Mouse (Mus musculus): ENCODE results near the gene Zc3h4.
"Not testable (repeated sequence)": the region's sequence is repeated elsewhere in the genome, so short reads cannot be mapped to it uniquely, and the experiment has no call there.

Zc3h4 gene

DNA sequence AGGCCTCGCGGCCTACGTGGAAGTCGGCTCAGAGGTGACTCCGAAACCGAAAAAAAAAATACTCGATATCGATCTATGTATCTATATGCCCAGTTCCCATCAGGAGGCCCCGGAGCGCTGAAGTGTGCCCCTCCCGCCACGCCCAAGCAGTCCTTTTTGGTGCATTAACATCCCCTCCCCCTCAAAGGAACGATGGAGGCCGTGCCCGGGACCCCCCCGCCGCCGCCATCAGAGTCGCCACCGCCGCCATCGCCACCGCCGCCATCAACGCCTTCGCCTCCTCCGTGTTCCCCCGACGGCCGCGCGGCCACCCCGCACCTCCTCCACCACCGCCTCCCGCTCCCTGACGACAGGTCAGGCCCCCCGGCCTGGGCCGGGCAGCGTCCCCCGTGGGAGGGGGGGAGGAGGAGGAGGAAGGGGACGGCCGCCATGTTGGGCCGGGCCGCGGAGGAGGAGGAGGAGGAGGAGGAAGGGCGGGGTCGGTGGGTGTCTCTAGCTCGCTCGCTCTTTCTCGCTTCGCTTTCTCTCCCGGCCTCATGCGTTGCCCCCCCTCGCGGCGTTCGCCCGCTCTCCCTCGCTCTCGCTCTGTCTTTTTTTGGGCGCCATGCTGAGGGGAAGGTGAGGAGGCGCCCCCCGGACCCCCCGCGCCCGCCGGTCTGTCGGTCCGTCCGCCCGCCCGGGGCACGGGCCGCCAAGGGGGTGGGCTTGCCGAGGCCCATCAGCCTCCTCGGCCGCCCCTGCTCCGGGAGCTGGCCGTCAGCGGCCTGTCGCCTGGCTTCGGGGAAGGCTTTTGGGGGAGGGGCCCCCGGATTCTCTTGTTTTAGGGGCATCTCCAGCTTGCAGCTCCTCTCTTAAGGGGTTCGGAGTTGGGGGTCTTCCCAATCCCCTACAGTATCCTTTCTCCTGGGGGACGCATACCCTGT lies at the start of gene Zc3h4:
Zc3h4 (plus strand) TSS at position 222 of the 923 bp plus-strand sequence.
- peak; percentile 92 to 93 for DNase-seq

DNA sequence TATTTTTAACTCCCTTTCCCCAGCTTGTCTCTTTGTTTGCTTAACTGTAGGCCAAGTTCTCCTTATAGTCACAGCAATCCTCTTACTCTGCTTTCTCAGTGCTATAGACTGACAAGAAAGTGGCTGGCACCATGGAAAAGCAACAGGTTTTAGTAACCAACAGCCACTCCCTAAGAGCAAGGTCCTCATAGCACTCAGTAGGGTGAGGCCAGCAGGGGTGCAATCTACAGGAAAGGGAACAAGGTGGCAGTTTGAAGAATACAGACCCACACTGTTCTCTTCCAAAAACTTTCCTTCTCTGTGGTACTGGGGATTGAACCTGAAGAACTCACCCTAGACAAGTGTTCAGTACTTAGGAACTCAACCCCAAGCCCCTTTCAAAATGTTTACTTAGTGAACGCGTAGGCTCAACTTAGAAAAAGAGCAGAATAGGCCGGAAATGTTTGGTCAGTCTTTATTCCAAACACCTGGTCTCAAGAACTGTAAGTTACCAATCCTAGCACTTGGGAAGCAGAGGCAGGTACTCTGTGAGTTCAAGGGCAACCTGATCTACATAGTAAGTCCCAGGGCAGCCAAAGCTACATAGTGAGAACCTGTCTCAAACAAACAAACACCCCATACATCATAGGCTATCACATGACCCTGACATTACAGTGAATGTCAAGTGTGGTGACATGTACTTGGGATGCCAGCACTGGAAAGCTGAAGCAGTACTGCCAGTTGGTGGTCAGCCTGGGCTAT lies 44.7 kb upstream of the Zc3h4 start:
- DNase-seq = no peak

DNA sequence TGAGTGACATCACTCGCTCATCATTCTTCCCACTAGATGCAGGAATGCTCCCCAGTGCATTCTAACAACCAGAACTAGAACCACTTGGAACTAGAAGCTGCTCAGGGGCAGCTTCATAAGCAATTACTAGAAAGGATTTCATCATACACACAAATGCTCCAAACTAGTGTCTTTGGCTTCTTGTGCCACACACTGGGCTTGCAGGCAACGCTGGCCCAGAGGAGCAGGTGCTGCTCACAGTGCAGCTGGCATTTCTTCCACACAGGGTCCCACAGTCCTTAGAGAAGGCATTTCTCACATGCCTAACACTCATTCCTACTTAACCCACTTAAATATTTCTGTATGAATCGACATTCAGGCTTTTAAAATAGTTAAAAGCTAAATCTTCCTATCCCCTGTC lies 43.1 kb upstream of the Zc3h4 start:
- no peak for DNase-seq

DNA sequence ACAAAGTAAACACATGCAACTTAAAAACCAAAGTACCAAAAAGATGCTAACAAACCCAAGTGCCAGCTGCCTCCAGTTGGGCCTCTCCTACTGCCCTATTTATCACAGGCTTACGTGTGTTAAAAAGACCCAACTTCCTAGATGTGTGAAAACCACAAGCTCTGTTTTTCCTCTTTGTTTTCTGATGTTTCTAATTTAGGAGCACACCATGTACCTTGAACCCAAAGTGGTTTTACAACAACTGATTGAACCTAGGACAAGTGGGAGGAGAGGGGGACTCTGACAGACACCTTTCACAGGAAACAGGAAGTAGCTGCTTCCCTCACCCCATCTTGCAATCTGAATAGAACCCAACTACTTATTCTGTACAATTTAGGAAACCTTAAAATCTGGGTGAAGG lies 36.4 kb upstream of the Zc3h4 start:
- DNase-seq = no peak

DNA sequence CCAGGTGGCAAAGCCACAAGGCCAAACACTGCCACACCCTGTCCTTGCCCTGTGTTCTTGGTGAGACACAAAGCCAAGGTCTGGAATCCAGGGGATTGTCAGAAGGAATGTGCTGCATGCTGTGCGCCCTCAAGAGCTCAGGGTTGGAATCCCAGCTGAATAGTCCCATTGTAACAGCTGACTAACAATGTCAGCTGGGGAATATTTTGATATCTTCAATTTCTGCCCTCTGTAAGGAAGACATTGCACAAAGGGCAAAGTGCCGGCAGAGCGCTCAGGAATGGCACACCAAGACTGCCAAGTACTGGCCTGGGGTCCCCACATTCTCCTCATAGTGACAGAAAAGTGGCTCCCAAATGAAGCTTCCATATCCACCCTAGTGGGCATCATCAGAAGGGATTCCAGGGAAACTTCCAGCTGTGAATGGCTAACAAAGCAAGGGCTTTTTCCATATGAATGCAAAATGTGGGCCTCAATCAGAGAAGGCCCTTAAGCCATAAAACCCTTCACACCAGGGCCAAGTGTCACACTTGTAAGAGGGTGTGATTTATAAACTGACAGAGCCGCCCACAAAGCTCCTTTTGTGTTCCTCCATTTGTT lies 35.7 kb upstream of the Zc3h4 start:
- no peak for DNase-seq

DNA sequence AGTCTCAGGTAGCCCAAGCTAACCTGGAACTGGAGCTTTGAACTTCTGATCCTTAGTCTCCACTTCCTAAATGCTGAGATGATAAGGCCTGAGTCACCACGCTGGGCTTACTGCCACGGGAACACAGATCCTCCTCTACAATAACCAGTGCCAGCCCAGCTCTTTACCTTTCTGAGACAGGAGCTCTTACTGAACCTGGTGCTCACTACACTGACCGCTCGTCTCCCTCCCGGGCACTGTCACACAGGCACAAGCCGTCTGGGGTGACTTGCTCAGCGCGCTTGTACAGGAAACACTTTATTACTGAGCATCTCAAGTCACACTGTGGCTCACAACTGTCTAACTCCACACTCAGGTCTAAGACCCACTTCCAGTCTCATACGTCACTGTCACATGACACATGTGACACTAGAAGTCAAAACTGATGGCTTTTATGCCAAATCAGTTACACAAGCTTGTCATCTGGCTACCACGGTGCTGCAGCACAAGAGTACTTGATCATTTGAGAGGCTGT lies 34.5 kb upstream of the Zc3h4 start:
- DNase-seq = no peak

DNA sequence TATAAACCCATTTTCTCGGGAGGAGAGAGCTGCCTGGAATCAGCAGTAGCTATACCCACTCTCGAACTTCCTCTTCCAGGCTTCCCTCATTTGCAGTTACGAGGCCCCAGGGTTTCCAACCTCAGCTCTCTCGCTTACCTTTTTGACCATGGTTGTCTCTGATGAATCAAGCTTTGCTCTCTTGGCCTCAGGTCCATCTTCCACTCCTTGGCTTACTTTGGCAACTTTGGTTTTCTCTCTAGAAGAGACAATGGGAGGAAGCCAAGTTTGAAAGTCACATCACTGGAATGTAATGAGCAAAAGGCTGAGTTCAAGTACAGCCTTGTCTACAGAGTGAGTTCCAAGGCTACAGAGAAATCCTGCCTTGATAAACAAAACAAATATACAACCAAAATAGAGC lies 34.0 kb upstream of the Zc3h4 start:
- no peak for DNase-seq

DNA sequence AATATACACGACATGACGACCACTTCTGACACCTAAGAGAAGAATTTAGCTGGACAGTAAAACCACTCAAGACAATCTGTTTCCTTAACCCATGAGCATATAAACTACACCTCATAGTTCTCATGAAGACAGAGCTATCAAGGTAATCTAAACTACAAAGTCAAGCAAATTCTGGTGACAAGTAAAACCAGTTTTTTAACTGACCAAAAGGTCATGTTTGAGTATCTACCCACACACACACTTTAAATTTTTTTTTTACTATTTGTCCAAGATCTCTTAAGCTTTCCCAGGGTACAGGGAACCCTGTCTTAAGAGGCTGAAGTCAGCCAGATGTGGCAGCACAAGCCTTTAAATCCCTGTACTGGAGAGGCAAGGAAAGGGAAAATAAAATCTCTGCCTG lies 31.9 kb upstream of the Zc3h4 start:
- DNase-seq = no peak

DNA sequence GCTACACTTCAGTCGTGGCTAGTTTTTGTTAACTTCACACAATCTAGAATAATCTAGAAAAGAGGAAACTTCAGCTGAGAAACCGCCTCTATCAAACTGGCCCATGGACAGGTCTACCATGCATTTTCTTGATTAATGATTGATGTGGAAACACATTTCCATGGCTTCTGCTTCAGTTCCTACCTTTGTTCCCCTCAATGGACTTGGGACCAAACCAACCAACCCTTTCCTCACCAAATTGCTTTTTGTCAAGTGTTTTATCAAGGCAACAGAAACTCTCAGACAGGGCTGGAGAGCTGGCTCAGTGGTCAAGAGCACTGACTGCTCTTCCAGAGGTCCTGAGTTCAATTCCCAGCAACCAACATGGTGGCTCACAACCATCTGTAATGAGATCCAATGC lies 30.1 kb upstream of the Zc3h4 start:
- DNase-seq = no peak

DNA sequence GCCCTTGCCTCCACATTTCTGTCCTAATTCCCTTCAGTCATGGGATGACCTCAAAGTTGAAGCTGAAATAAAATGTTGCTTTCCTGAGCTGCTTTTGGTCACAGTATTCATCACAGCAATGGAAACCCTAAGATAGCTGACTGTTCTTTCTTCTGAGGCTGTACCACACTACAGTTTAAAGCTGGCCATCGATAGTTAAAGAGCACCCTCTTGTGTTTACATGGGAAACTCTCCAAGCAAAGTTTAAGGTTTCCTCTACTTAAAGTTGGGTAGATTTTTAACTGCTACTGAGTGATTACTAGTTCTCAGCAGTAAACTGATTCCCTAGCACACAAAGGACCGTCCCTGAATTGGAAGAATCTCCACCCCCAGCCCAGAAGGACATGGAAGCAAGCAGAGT lies 27.0 kb upstream of the Zc3h4 start:
- DNase-seq = no peak

DNA sequence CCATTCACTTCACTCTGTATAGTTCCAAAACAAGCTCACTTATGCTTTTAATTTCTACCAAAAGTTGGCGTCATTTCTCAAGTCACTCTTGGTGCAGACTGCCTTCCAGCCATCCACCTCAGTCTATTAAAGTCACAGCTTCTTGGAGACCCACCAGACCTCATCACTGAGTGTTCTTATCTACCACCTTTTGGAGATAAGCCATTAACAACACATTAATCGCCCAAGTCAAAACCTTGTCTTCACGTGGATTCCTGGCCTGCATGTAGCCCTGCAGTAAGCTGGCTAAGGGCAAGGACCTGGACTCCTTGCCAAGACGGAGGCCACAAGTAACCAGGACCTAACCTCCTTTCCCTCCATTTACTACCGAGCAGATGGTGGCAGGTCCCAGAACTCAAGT lies 25.7 kb upstream of the Zc3h4 start:
- DNase-seq = no peak

DNA sequence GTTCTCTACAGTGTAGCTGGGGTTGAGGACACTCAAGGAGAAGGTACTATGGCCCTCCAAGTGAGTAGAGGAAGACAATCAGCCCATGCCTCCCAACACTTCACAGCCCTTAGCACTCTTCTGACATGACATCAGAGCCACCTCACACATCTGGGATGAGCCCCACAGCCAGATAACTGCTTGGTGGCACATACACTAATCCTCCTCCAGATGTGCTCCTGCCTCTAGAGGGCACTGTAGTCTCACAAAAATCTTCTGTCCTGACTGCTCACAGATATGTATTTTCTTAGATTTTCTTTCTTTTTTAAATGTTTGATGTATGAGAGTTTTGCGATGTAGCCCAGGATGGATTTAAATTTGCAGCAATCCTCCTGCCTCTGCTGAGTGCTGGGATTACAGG lies 24.2 kb upstream of the Zc3h4 start:
- DNase-seq = peak; percentile 17 to 64

DNA sequence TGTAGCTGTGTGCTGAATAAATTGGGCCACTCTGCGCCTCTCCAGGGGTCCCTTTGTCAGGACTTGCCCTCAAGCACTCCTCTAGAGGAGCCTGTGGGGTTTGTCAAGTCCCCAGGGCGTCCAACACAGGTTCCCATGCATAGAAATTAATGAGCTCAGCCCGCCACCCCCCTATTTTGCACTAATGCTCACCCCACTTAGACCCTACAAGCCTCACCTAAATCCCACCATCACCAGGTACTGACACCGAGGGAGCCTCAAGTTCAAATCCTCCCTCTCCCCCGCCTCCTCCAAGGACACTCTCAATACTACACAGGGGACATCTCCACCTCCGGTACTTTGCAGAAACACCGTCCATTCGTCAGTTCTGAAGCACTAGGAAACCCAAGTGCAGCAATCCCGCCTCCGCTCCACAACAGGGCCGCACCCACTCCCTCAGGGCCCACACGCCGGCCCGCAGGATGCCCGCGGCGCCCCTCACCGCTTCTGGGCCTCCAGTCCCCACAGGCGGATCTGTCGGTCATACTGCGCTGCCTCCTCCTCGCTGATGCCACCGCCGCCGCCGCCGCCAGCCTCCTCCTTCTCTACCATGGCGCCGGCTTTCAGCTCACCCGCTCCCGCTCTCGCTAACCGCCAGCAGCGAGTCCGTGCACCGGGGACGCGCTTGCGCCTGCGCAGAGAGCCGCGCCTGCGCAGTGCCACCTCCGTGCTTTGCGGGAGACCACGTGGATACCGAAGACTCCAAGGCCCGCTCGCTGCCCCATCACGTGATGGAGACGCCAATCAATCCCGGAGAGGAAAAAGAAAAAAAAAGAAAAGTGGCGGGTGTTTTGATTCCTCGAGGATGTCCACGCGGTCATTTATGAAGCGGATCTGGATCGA lies 13.3 kb upstream of the Zc3h4 start, which contains the start of gene Sae1:
Sae1 (minus strand) TSS at position 647 of the 882 bp plus-strand sequence.
- DNase-seq = peak; percentile 98

DNA sequence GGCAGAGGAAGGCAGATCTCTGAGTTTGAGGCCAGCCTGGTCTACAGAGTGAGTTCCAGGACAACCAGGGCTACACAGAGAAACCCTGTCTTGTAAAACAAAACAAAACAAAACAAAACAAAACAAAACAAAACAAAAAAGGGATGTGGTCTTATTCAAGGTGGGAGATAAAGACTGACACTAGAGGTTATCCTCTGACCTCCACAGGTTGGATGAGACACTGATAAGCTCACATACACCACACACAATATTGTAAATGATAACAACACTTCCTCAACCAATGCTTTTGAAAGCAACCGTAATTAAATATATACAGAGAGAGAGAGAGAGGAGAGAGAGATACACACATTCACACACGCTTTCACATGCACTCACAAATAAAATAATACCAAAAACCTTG lies 10.8 kb upstream of the Zc3h4 start:
- not testable (repeated sequence) for DNase-seq

DNA sequence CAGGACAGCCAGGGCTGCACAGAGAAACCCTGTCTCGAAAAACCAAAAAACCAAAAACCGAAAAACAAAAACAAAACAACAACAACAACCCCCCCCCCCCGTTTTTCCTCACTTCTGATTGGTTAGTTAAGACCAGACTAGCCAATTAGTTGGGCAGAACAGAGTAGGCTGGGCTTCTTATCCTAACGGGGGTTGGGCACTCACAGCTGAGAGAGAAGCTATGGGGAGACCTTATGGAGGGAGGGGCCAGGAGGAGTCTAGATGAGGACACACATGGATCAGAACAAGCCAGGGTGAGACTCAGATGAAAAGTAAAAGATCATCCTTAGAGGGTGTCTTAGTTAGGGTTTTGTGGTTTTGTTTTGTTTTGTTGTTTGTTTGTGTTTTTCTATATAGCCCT lies 7.8 kb upstream of the Zc3h4 start:
- DNase-seq = no peak

DNA sequence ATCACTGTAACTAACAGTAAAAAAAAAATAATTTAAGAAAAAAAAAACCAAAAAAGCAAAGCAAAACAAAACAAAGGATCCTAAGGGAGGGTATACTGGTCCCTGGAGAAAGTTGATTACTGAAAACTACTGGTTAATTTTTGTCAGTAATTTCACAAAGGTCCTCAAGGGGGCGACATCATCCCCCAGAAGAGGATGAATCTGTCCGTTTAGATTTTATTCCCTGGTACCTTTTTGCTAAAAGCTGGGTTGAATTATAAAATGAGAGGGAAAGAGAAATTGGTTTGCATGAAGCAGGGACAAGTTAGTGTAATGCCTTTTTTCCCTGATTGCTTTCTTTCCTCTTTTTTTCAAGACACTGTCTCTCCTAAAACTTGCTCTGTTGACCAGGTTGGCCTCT lies 4.8 kb upstream of the Zc3h4 start:
- DNase-seq = peak in 1 of 2 experiments; percentile 59

DNA sequence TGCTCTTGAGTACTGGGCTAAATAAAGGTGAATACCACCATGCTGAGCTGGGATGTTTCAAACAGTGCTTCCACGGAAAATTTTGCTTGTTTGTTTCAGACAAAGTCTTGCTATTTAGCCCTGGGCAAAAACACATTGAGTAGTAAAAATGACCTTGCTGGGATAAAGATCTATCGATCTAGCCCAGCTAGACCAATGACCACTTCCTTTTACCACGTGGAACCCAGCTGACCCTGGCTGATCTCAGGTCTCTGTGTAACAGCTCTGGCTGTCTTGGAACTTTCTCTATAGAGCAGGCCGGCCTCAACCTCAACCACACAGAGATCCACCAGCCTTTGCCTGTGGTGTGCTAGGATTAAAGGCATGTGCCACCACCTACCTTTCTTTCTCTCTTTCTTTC lies 3.2 kb upstream of the Zc3h4 start:
- no peak for DNase-seq

DNA sequence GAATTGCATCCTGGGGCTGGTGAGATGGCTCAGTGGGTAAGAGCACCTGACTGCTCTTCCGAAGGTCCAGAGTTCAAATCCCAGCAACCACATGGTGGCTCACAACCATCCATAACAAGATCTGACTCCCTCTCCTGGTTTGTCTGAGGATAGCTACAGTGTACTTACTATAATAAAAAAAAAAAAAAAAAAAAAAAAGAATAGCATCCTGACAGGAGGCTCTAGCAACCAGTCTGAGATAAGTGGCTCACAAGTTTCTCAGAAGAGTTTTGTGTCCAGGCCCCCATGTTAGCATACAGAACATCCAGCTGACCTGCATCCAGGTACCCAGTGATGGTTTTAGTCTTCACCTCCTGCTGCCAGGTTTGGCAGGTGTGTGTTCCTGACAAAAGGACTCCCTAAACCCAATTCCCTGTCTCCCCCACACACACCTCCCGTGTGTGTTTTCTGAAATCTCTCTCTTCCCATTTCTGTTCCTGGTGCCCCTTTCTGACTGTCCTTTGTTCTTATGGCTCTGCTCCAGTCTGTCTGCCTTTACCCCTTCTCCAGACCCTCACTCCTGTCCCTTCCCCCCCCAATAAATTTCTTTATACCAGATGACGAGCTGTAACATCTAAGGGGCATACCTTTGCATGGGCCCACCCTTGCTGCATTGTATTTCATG lies 2.2 kb upstream of the Zc3h4 start:
- no peak for DNase-seq

DNA sequence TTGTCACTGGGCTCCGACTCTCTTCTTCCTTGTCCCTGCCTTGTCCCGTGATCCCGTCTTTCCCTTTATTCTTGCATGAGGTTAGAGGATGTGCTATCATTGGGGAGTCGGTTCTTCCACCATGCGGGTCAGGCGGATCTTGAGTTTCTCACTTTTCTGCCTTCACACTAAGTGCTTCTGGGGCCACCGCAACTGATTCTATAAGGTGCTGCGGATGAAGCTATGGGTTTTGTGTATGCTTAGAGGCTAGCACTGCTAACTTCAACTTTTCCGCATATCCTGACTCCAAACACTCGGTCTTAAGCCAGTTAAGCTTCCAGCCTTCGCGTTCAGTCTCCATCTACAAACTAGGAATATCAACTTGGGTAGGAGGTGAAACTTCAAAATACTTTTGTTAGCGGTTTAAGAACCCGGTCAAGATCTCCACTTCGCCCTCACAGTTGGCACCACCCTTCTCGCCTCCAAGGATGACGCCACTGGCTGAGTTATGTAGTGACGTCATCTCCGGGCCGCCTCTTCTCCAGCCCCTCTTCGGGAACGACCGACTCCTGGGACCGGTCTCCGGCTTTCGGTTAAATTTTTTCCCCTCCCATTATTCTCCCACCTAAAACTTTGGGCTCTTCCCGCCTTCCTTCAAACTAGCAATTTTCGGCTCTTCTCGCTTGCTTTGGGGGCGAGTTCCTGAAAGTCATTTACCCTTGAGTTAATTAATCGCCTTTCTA lies 1.5 kb upstream of the Zc3h4 start:
- DNase-seq = peak; percentile 93 to 94

DNA sequence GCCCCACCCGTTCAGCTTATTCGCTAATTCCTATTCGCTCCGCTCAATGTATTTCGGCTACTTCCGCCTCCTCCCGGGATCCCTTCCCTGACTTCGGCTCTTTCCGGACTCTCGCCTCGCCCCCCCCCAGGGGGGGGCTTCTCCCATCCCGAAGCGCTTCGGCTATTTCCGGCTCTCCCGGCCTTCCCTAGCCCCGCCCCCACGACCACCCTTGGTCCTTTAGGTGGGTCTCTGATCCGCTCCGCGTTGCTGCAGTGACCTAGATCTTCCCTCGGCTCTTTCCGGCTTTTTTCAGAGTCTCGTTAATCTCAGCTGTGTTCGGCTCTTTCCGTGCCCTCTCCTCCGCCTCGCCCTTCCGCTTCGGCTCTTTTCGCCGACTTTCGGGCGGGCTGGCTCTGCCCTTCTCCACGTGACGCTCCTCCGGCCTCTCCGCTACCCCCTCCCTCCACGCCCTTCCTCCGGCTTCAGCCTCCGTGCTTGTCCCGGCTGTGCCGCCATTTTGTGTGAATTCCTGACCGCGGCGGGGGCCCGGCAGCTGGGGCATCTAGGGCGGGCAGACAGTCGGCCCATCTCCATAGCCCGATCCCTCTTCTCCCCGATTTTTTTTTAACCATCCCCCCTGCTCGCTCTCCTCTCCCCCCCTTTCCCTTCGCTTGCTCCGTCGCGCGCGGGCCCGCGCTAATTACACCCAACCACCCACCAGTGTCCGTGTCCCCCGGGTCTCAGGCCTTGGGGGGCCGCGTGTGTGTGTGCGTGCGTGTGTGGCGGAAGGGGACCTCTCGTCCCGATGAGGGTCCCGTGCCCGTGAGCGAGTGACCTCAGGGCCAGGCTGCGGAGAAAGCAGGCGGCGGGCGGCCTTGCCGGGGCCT lies 656 bp upstream of the Zc3h4 start:
- DNase-seq = peak; percentile 99
